Mouse (Mus musculus) MEL (cell line): Measurements from ENCODE around the gene Msi2. TPM values are rescaled to one million over a fixed set of nuclear protein-coding genes. Genes with fewer than 3 reads are reported as not detected.

Experiments
- DNase-seq: peaks from one replicate; pipeline ENCODE4 v3.0.0; 2011; ENCODE audit warnings: low read depth, low spot score
- H3K27ac ChIP-seq: 2 replicates; pipeline ENCODE4 v1.5.1; 2012; ENCODE audit warnings: low read depth, mild to moderate bottlenecking, control low read depth, low read length, moderate library complexity; ENCODE audit not compliant: control insufficient read depth
- H3K27me3 ChIP-seq, 2 experiments: fragments of 150-350 bp in 1 of 2; sonication (generic) in 1 of 2; 2 replicates each; pipeline ENCODE4 v1.6.1; 2012; ENCODE audit warnings: low read length in 2 of 2, mild to moderate bottlenecking in 2 of 2, improper control_type of control experiment in 1 of 2, moderate library complexity in 1 of 2; ENCODE audit not compliant: insufficient read depth in 2 of 2, control insufficient read depth in 1 of 2
- H3K36me3 ChIP-seq, 2 experiments: 2 replicates each; pipeline ENCODE4 v1.6.1; 2012 to 2014; ENCODE audit warnings: low read length in 2 of 2, improper control_type of control experiment in 1 of 2, inconsistent platforms in 1 of 2, mild to moderate bottlenecking in 1 of 2; ENCODE audit not compliant: insufficient read depth in 2 of 2, control insufficient read depth in 1 of 2
- H3K4me1 ChIP-seq, 2 experiments: fragments of 150-350 bp in 1 of 2; sonication (generic) in 1 of 2; 2 replicates each; pipeline ENCODE4 v1.6.1; 2012; ENCODE audit warnings: low read length in 2 of 2, improper control_type of control experiment in 1 of 2, mild to moderate bottlenecking in 1 of 2; ENCODE audit not compliant: insufficient read depth in 2 of 2, control insufficient read depth in 1 of 2
- H3K4me3 ChIP-seq, 2 experiments: fragments of 150-350 bp in 1 of 2; sonication (generic) in 1 of 2; 2 replicates each; pipeline ENCODE4 v1.5.1; 2012; ENCODE audit warnings: low read depth in 2 of 2, low read length in 2 of 2, mild to moderate bottlenecking in 2 of 2, moderate library complexity in 2 of 2, control low read depth in 1 of 2, improper control_type of control experiment in 1 of 2; ENCODE audit not compliant: control insufficient read depth in 1 of 2, insufficient read depth in 1 of 2
- H3K79me2 ChIP-seq: 2 replicates; pipeline ENCODE4 v1.6.1; 2012; ENCODE audit warnings: mild to moderate bottlenecking, low read length, moderate library complexity; ENCODE audit not compliant: control insufficient read depth, poor library complexity, insufficient read depth
- H3K9ac ChIP-seq: 2 replicates; pipeline ENCODE4 v1.6.1; 2012; ENCODE audit warnings: low read depth, mild to moderate bottlenecking, control low read depth, low read length, moderate library complexity; ENCODE audit not compliant: control insufficient read depth, poor library complexity, severe bottlenecking
- H3K9me3 ChIP-seq: fragments of 150-350 bp; sonication (generic); replicated peaks from 2 replicates; pipeline ENCODE4 v1.6.1; 2012; ENCODE audit warnings: mild to moderate bottlenecking, low read length, improper control_type of control experiment, moderate library complexity; ENCODE audit not compliant: insufficient read depth
- BHLHE40 ChIP-seq: IDR thresholded peaks from 2 replicates; pipeline ENCODE4 v1.6.1; 2012; ENCODE audit warnings: low read depth, mild to moderate bottlenecking, inconsistent platforms, low read length, improper control_type of control experiment, borderline replicate concordance
- CHD2 ChIP-seq: IDR thresholded peaks from 2 replicates; pipeline ENCODE4 v1.6.1; 2011; ENCODE audit warnings: low read length, improper control_type of control experiment
- CTCF ChIP-seq, 3 experiments: IDR thresholded peaks in 2 of 3; conservative IDR thresholded peaks in 1 of 3; 2 replicates each; pipeline ENCODE4 v1.5.1; 2011 to 2012; ENCODE audit warnings: low read length in 3 of 3, low read depth in 2 of 3, mild to moderate bottlenecking in 2 of 3, improper control_type of control experiment in 1 of 3, inconsistent platforms in 1 of 3, mixed read lengths in 1 of 3, moderate library complexity in 1 of 3; ENCODE audit not compliant: control insufficient read depth in 1 of 3, insufficient read depth in 1 of 3, poor library complexity in 1 of 3, severe bottlenecking in 1 of 3
- ELF1 ChIP-seq: IDR thresholded peaks from 2 replicates; pipeline ENCODE4 v1.6.1; 2014; ENCODE audit warnings: low read depth, mild to moderate bottlenecking, inconsistent platforms, low read length, improper control_type of control experiment, moderate library complexity
- ETS1 ChIP-seq: IDR thresholded peaks from 2 replicates; pipeline ENCODE4 v1.6.1; 2012; ENCODE audit warnings: low read depth, mild to moderate bottlenecking, inconsistent platforms, low read length, improper control_type of control experiment, moderate library complexity
- JUND ChIP-seq: IDR thresholded peaks from 2 replicates; pipeline ENCODE4 v1.6.1; 2011; ENCODE audit warnings: low read depth, mild to moderate bottlenecking, improper control_type of control experiment, low read length
- MAFK ChIP-seq: IDR thresholded peaks from 2 replicates; pipeline ENCODE4 v1.6.1; 2011; ENCODE audit warnings: low read depth, mild to moderate bottlenecking, low read length, improper control_type of control experiment, borderline replicate concordance
- MAX ChIP-seq: IDR thresholded peaks from 2 replicates; pipeline ENCODE4 v1.6.1; 2011; ENCODE audit warnings: low read length, improper control_type of control experiment
- MAZ ChIP-seq: IDR thresholded peaks from 2 replicates; pipeline ENCODE4 v1.6.1; 2012; ENCODE audit warnings: low read depth, mild to moderate bottlenecking, inconsistent platforms, low read length, improper control_type of control experiment
- MXI1 ChIP-seq: IDR thresholded peaks from 2 replicates; pipeline ENCODE4 v1.6.1; 2011; ENCODE audit warnings: mild to moderate bottlenecking, low read depth, low read length, improper control_type of control experiment
- MYC ChIP-seq: IDR thresholded peaks from 2 replicates; pipeline ENCODE4 v1.6.1; 2011; ENCODE audit warnings: low read depth, mild to moderate bottlenecking, low read length, improper control_type of control experiment, moderate library complexity
- POLR2AphosphoS5 ChIP-seq: IDR thresholded peaks from 2 replicates; pipeline ENCODE4 v1.6.1; 2012; ENCODE audit warnings: low read depth, borderline replicate concordance, mild to moderate bottlenecking, inconsistent platforms, low read length, moderate library complexity, mixed read lengths
- RAD21 ChIP-seq: IDR thresholded peaks from 2 replicates; pipeline ENCODE4 v1.6.1; 2011; ENCODE audit warnings: mild to moderate bottlenecking, low read depth, low read length, improper control_type of control experiment
- RCOR1 ChIP-seq: IDR thresholded peaks from 2 replicates; pipeline ENCODE4 v1.6.1; 2012; ENCODE audit warnings: low read depth, mild to moderate bottlenecking, inconsistent platforms, low read length, improper control_type of control experiment
- TAL1 ChIP-seq: IDR thresholded peaks from 2 replicates; pipeline ENCODE4 v1.6.1; 2012; ENCODE audit warnings: mild to moderate bottlenecking, inconsistent platforms, low read length, moderate library complexity, mixed read lengths
- TCF12 ChIP-seq: IDR thresholded peaks from 2 replicates; pipeline ENCODE4 v1.6.1; 2014; ENCODE audit warnings: low read depth, mild to moderate bottlenecking, inconsistent platforms, low read length, improper control_type of control experiment, moderate library complexity
- UBTF ChIP-seq: IDR thresholded peaks from 2 replicates; pipeline ENCODE4 v1.6.1; 2012; ENCODE audit warnings: low read depth, mild to moderate bottlenecking, inconsistent platforms, low read length, improper control_type of control experiment, moderate library complexity, borderline replicate concordance; ENCODE audit not compliant: insufficient read depth
- USF2 ChIP-seq, 2 experiments: IDR thresholded peaks; 2 replicates each; pipeline ENCODE4 v1.6.1; 2011 to 2012; ENCODE audit warnings: improper control_type of control experiment in 2 of 2, low read length in 2 of 2, borderline replicate concordance in 1 of 2, inconsistent platforms in 1 of 2, low read depth in 1 of 2, mild to moderate bottlenecking in 1 of 2; ENCODE audit not compliant: insufficient read depth in 1 of 2
- ZC3H11A ChIP-seq: IDR thresholded peaks from 2 replicates; pipeline ENCODE4 v1.6.1; 2012; ENCODE audit warnings: low read depth, mild to moderate bottlenecking, inconsistent platforms, low read length, improper control_type of control experiment
- ZKSCAN1 ChIP-seq: IDR thresholded peaks from 2 replicates; pipeline ENCODE4 v1.6.1; 2012; ENCODE audit warnings: low read depth, mild to moderate bottlenecking, inconsistent platforms, low read length, improper control_type of control experiment, moderate library complexity
- ZNF384 ChIP-seq: IDR thresholded peaks from 2 replicates; pipeline ENCODE4 v1.6.1; 2012; ENCODE audit warnings: low read depth, mild to moderate bottlenecking, inconsistent platforms, low read length, improper control_type of control experiment
- polyA plus RNA-seq, 2 experiments: library from polyadenylated mRNA; stranded (reverse) in 1 of 2; unstranded in 1 of 2; fragments of >175 nt in 1 of 2; fragments of >200 nt in 1 of 2; gene quantifications; 2 replicates each; pipeline versions ENCODE4 v1.2.1 to v1.2.4; 2012; ENCODE audit warnings: low replicate concordance in 2 of 2, low read depth in 1 of 2; ENCODE audit not compliant: insufficient read length in 2 of 2, insufficient read depth in 1 of 2, missing spikeins in 1 of 2
- total RNA-seq: library from RNA; depleted of rRNA; stranded (reverse); fragments of 300-350 nt; gene quantifications from 2 replicates; pipeline ENCODE4 v1.2.3, GENCODE M21; 2012

The Msi2 gene
- total and polyA plus RNA-seq, 3 experiments, result 16.2 to 29.7 TPM; not detected in 1

GRCm38 (mm10) chr11:88472731-88473130 lies 245.6 kb downstream of the Msi2 start:
- Histone ChIP-seq H3K9ac (no peak overlapping the region), H3K4me1 (no peaks in the 10 kb centered on the region), H3K79me2 (no peaks in the 10 kb centered on the region), H3K9me3 (no peaks in the 10 kb centered on the region), H3K27ac (no peak overlapping the region), H3K36me3 (no peaks in the 10 kb centered on the region; a peak in 1 of 4 replicates), H3K4me3 (no peak overlapping the region), H3K27me3 (no peaks in the 10 kb centered on the region)
- TF ChIP-seq ZKSCAN1, result no peak
- TF ChIP-seq ZNF384, result no peak
- TF ChIP-seq ZC3H11A, result no peak
- TF ChIP-seq ETS1, result no peak
- TF ChIP-seq MXI1, result no peak
- TF ChIP-seq USF2 (IDR thresholded peaks at IDR 0.05; ENCODE audit: borderline replicate concordance in 1 of 2, insufficient read depth in 1 of 2, low read depth in 1 of 2, low read length in 2 of 2), result no peak
- TF ChIP-seq TCF12, result no peak
- no peak for TF ChIP-seq UBTF
- TF ChIP-seq TAL1, result no peak
- TF ChIP-seq MAZ, result no peak
- TF ChIP-seq RAD21, result no peak
- no peak for TF ChIP-seq JUND
- no peak for TF ChIP-seq RCOR1
- TF ChIP-seq POLR2AphosphoS5, result no peak
- TF ChIP-seq MYC, result no peak
- TF ChIP-seq BHLHE40, result no peak
- DNase-seq, result no peak

- Histone ChIP-seq H3K27ac (no peak overlapping the region), H3K36me3 (no peaks in the 10 kb centered on the region; a peak in 1 of 4 replicates), H3K4me1 (no peaks in the 10 kb centered on the region), H3K9ac (no peak overlapping the region), H3K79me2 (no peaks in the 10 kb centered on the region), H3K27me3 (no peaks in the 10 kb centered on the region), H3K9me3 (no peaks in the 10 kb centered on the region), H3K4me3 (no peak overlapping the region)
- no peak for DNase-seq
- TF ChIP-seq ZKSCAN1, result no peak
- no peak for TF ChIP-seq ELF1
- no peak for TF ChIP-seq CTCF (IDR thresholded peaks at IDR 0.05 in 2 of 3, conservative IDR thresholded peaks at IDR 0.05 in 1 of 3; ENCODE audit: control insufficient read depth in 1 of 3, insufficient read depth in 1 of 3, low read depth in 2 of 3, low read length in 3 of 3, poor library complexity in 1 of 3, severe bottlenecking in 1 of 3)
- no peak for TF ChIP-seq MAFK
- TF ChIP-seq MAX, result no peak
- no peak for TF ChIP-seq ZNF384
- no peak for TF ChIP-seq CHD2
- no peak for TF ChIP-seq JUND
These were observed 246.2 kb downstream of the Msi2 start for GRCm38 (mm10) chr11:88471981-88472647.
